Mouse (Mus musculus): ENCODE results near the gene Psmd14. TPM values are rescaled to one million over a fixed set of nuclear protein-coding genes. Genes with fewer than 3 reads are reported as not detected.

Psmd14 gene
- polyA plus RNA-seq, 1 experiment from 2014 or later: 197 TPM

DNA sequence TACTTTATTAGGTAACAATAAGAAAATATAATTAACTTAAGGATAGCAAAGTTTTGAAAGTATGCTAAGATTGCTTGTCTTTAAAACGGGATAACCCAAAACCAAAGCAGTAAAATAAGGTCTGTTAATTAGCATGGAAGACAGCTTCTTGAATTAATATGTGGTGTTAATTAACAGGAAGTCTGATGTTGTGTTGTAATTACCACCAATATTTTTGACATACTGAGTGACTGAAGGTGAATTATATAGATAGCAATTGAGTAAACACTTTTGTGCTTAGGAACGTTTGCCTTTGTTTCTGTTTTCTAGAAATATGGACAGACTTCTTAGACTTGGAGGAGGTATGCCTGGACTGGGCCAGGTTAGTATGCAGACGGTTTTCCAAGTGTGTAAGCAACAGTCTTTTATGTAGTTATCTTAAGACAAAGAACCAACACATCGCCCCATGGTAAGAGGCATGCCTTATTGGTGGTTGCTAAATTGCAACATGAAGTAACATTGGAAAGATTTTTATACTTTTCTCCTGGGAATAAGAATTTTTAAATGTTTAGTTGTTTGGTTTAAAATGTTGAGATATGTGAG is 11.0 kb downstream of the Psmd14 start:
- 70% methylated on average over 4 of the region's 4 CpGs for WGBS
- H3K27ac ChIP-seq: no peak overlapping the region
- H3K4me2 ChIP-seq: no peak overlapping the region
- ATAC-seq (ENCODE audit: insufficient number of reproducible peaks, insufficient read depth, low FRiP score, low TSS enrichment, low read depth): no peak
- H3K9me3 ChIP-seq: no peaks in the 10 kb centered on the region
- H3K9ac ChIP-seq (replicated peaks): no peak overlapping the region
- peaks cover 11% of the 10 kb centered on the region; the same call in 1 of the 2 replicates for H3K36me3 ChIP-seq
- no peaks in the 10 kb centered on the region for H3K4me1 ChIP-seq (replicated peaks)
- H3K4me3 ChIP-seq (replicated peaks): no peak overlapping the region
- no peaks in the 10 kb centered on the region for H3K27me3 ChIP-seq

GRCm38 (mm10) chr2:61732802-61733486 is 21.4 kb downstream of the Psmd14 start:
- no peak for ATAC-seq (ENCODE audit: insufficient number of reproducible peaks, insufficient read depth, low FRiP score, low TSS enrichment, low read depth)
- Histone ChIP-seq H3K4me2 (no peak overlapping the region), H3K36me3 (peaks cover 9% of the 10 kb centered on the region; the same call in 1 of the 2 replicates), H3K4me1 (replicated peaks) (no peaks in the 10 kb centered on the region), H3K9ac (replicated peaks) (no peak overlapping the region), H3K4me3 (replicated peaks) (no peak overlapping the region), H3K9me3 (no peaks in the 10 kb centered on the region), H3K27ac (no peak overlapping the region), H3K27me3 (no peaks in the 10 kb centered on the region)
- 79% methylated on average over 11 of the region's 11 CpGs for WGBS

DNA sequence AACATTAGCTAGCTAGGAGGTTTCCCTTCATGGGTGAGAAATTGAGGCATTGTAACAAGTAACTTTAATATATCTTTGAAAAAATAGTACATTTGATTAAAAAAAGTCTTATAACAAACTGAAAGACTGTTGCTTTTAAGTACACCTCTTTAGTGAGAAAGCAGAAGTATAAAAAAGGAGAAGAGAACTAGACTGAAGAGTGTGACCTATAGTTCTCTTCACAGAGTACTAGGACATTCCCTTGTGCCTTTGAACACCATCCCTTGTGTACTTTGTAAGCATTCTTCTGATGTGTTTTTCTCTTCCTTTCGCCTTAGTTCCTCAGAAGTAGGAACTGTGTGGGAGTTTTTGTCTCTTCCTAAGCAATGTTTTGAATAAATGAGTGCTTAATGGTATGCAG is 22.7 kb downstream of the Psmd14 start:
- ATAC-seq (ENCODE audit: insufficient number of reproducible peaks, insufficient read depth, low FRiP score, low TSS enrichment, low read depth): no peak

GRCm38 (mm10) chr2:61746051-61746450 is 34.6 kb downstream of the Psmd14 start:
- Histone ChIP-seq H3K9ac (replicated peaks) (no peak overlapping the region), H3K4me2 (no peak overlapping the region), H3K9me3 (no peaks in the 10 kb centered on the region), H3K27me3 (no peaks in the 10 kb centered on the region), H3K4me1 (replicated peaks) (peaks cover 5% of the 10 kb centered on the region; the same call in 1 of the 2 replicates), H3K36me3 (no peaks in the 10 kb centered on the region), H3K4me3 (replicated peaks) (no peak overlapping the region), H3K27ac (no peak overlapping the region)
- WGBS: 63% methylated on average over 1 of the region's 1 CpGs
- no peak for ATAC-seq (ENCODE audit: insufficient number of reproducible peaks, insufficient read depth, low FRiP score, low TSS enrichment, low read depth)

More for the DNA sequence above, 22.7 kb downstream of the Psmd14 start:
- Histone ChIP-seq H3K36me3 (peaks cover 9% of the 10 kb centered on the region; the same call in 1 of the 2 replicates), H3K9ac (replicated peaks) (no peak overlapping the region), H3K4me1 (replicated peaks) (no peaks in the 10 kb centered on the region), H3K9me3 (no peaks in the 10 kb centered on the region), H3K27me3 (no peaks in the 10 kb centered on the region), H3K4me2 (no peak overlapping the region), H3K27ac (no peak overlapping the region), H3K4me3 (replicated peaks) (no peak overlapping the region)
- WGBS: 86% methylated on average over 1 of the region's 1 CpGs

DNA sequence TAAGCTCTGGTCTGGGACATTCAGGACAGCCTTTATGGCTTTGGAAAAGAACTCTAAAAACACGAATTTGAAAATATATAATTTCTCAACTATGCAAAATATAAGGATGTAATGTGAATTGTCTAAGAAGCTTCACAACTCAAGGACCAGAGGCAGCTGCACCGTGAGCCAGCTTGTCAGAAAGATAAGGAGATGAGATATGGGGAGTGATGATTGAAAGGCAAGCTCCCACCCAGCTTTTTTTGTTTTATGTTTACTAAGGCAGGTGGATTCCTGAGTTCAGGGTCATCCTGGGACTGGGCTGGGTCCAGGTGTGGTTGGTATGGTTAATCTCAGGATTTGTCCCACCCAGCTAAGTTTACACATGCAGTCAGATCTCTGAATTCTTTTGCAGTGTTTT is 35.1 kb downstream of the Psmd14 start:
- 82% methylated on average over 2 of the region's 2 CpGs for WGBS
- Histone ChIP-seq H3K27me3 (no peaks in the 10 kb centered on the region), H3K4me1 (replicated peaks) (peaks cover 5% of the 10 kb centered on the region; the same call in 1 of the 2 replicates), H3K9me3 (no peaks in the 10 kb centered on the region), H3K9ac (replicated peaks) (no peak overlapping the region), H3K4me2 (no peak overlapping the region), H3K27ac (no peak overlapping the region), H3K36me3 (no peaks in the 10 kb centered on the region), H3K4me3 (replicated peaks) (no peak overlapping the region)
- no peak for ATAC-seq (ENCODE audit: insufficient number of reproducible peaks, insufficient read depth, low FRiP score, low TSS enrichment, low read depth)

- no peaks in the 10 kb centered on the region for H3K36me3 ChIP-seq
These were observed 35.9 kb downstream of the Psmd14 start for GRCm38 (mm10) chr2:61747411-61747810.

DNA sequence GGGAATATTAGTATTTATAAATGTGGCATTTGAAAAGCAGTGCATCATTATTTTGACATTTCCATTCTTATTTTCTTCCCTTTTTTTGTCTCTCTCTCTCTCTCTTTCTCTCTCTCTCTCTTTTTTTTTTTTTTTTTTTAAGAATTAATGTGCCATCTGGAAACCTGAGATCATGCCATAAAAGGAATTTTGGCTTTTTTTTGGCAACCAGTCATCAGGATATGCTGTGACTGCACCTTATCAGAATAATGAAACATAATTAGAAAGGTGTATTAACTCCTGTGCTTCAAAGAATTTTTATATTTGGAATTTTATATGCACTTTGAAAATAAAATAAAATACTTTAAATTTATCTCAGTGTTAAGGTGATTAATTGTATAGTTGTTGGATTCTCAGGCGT is 39.2 kb downstream of the Psmd14 start:
- Histone ChIP-seq H3K4me1 (replicated peaks) (no peaks in the 10 kb centered on the region; the same call in 1 of the 2 replicates), H3K9me3 (no peaks in the 10 kb centered on the region), H3K9ac (replicated peaks) (no peak overlapping the region), H3K27ac (no peak overlapping the region), H3K27me3 (no peaks in the 10 kb centered on the region), H3K4me2 (no peak overlapping the region), H3K4me3 (replicated peaks) (no peak overlapping the region), H3K36me3 (no peaks in the 10 kb centered on the region)
- no peak for ATAC-seq (ENCODE audit: insufficient number of reproducible peaks, insufficient read depth, low FRiP score, low TSS enrichment, low read depth)
- 60% methylated on average over 1 of the region's 1 CpGs for WGBS

More at GRCm38 (mm10) chr2:61747411-61747810, 35.9 kb downstream of the Psmd14 start:
- ATAC-seq (ENCODE audit: insufficient number of reproducible peaks, insufficient read depth, low FRiP score, low TSS enrichment, low read depth): no peak
- WGBS: 74% methylated on average over 2 of the region's 2 CpGs
- H3K27me3 ChIP-seq: no peaks in the 10 kb centered on the region
- no peak overlapping the region for H3K27ac ChIP-seq
- no peaks in the 10 kb centered on the region for H3K9me3 ChIP-seq
- no peak overlapping the region for H3K4me3 ChIP-seq (replicated peaks)
- H3K9ac ChIP-seq (replicated peaks): no peak overlapping the region
- H3K4me1 ChIP-seq (replicated peaks): peaks cover 5% of the 10 kb centered on the region; the same call in 1 of the 2 replicates
- no peak overlapping the region for H3K4me2 ChIP-seq

DNA sequence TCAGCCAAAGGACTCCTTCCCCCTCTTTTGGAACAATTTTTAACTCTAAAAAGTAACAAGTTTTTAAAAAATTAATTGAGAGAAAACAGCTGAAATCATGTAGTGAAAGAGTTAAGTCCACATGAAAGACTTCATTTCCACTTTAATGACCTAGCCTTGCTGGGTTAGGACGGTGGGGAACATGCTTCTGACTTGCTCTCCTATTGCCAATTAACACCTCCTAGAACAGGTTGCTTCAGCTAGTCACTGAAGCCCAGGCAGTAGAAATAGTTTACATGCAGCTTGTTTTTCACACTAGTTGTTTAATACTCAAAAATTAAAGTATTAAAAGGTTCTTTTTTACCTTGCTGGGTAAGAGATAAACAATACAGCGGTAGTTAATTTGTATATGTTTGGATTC is 39.8 kb downstream of the Psmd14 start:
- ATAC-seq (ENCODE audit: insufficient number of reproducible peaks, insufficient read depth, low FRiP score, low TSS enrichment, low read depth): no peak
- Histone ChIP-seq H3K4me1 (replicated peaks) (no peaks in the 10 kb centered on the region; the same call in 1 of the 2 replicates), H3K27ac (no peak overlapping the region), H3K9ac (replicated peaks) (no peak overlapping the region), H3K4me3 (replicated peaks) (no peak overlapping the region), H3K9me3 (no peaks in the 10 kb centered on the region), H3K27me3 (no peaks in the 10 kb centered on the region), H3K36me3 (no peaks in the 10 kb centered on the region), H3K4me2 (no peak overlapping the region)
- 39% methylated on average over 2 of the region's 2 CpGs for WGBS

- Histone ChIP-seq H3K9me3 (no peaks in the 10 kb centered on the region), H3K4me1 (replicated peaks) (no peaks in the 10 kb centered on the region; the same call in 1 of the 2 replicates), H3K9ac (replicated peaks) (no peak overlapping the region), H3K4me3 (replicated peaks) (no peak overlapping the region), H3K27ac (no peak overlapping the region), H3K4me2 (no peak overlapping the region), H3K27me3 (no peaks in the 10 kb centered on the region), H3K36me3 (no peaks in the 10 kb centered on the region)
- no peak for ATAC-seq (ENCODE audit: insufficient number of reproducible peaks, insufficient read depth, low FRiP score, low TSS enrichment, low read depth)
These were observed 40.9 kb downstream of the Psmd14 start for GRCm38 (mm10) chr2:61752362-61752761.

DNA sequence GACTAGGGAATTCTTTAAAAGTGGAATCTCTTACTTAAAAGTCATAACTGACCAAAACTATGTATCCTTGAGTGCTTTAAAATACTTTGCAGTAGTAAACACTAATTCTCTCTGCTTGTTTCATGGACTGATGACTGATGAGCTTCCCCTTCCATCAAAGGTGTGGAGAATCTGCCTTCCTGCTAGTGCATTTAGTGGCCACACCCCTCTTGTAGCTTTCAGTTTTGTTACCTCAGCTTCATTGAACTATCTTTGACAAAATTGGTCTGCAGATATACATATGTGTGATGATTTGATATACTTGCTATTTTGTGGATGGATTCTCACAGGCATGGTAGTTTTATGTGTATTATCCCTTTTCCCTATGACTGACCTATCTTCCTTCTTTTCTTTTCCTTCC is 43.5 kb downstream of the Psmd14 start:
- Histone ChIP-seq H3K4me1 (replicated peaks) (no peaks in the 10 kb centered on the region; the same call in 1 of the 2 replicates), H3K27ac (no peak overlapping the region), H3K36me3 (no peaks in the 10 kb centered on the region), H3K4me2 (no peak overlapping the region), H3K9ac (replicated peaks) (no peak overlapping the region), H3K27me3 (no peaks in the 10 kb centered on the region), H3K4me3 (replicated peaks) (no peak overlapping the region), H3K9me3 (no peaks in the 10 kb centered on the region)
- ATAC-seq (ENCODE audit: insufficient number of reproducible peaks, insufficient read depth, low FRiP score, low TSS enrichment, low read depth): no peak

- H3K27ac ChIP-seq: no peak overlapping the region
- no peaks in the 10 kb centered on the region for H3K9me3 ChIP-seq
- no peak overlapping the region for H3K4me2 ChIP-seq
- no peaks in the 10 kb centered on the region for H3K27me3 ChIP-seq
- peaks cover 3% of the 10 kb centered on the region; the same call in 1 of the 2 replicates for H3K36me3 ChIP-seq
- ATAC-seq (ENCODE audit: insufficient number of reproducible peaks, insufficient read depth, low FRiP score, low TSS enrichment, low read depth): no peak
- H3K4me3 ChIP-seq (replicated peaks): no peak overlapping the region
- 86% methylated on average over 5 of the region's 5 CpGs for WGBS
- H3K4me1 ChIP-seq (replicated peaks): peaks cover 4% of the 10 kb centered on the region; the same call in 1 of the 2 replicates
- H3K9ac ChIP-seq (replicated peaks): no peak overlapping the region
These were observed 47.9 kb downstream of the Psmd14 start for GRCm38 (mm10) chr2:61759234-61759855.
